Mouse (Mus musculus) CD8-positive naive resting alpha-beta T cell, adult 2 months (primary cell): ENCODE measurements around the gene Morn3.
"Not testable (repeated sequence)": the region's sequence is repeated elsewhere in the genome, so short reads cannot be mapped to it uniquely, and the experiment has no call there.

ENCODE experiments used
- DNase-seq, 2 experiments: peaks; one replicate each; pipeline ENCODE4 v3.0.0; 2022; ENCODE audit warnings: low read depth in 2 of 2, low spot score in 2 of 2

The Morn3 gene

GRCm38 (mm10) chr5:123046916-123047315 lies at the start of gene Morn3:
Gene Morn3, minus strand, starts transcription at chr5:123047016.
- DNase-seq = no peak

- DNase-seq = no peak
These were observed 49.5 kb upstream of the Morn3 start for GRCm38 (mm10) chr5:123096299-123096698.

GRCm38 (mm10) chr5:123094238-123094991 lies 47.6 kb upstream of the Morn3 start:
- no peak for DNase-seq

GRCm38 (mm10) chr5:123093077-123093633 lies 46.3 kb upstream of the Morn3 start:
- DNase-seq = no peak

GRCm38 (mm10) chr5:123090560-123091306 lies 43.9 kb upstream of the Morn3 start:
- no peak for DNase-seq

- DNase-seq = no peak
These were observed 42.0 kb upstream of the Morn3 start for GRCm38 (mm10) chr5:123088784-123089183.

- DNase-seq = no peak
These were observed 39.7 kb upstream of the Morn3 start for GRCm38 (mm10) chr5:123086501-123086900.

- no peak for DNase-seq
These were observed 36.7 kb upstream of the Morn3 start for GRCm38 (mm10) chr5:123083340-123084050.

- DNase-seq = no peak
These were observed 33.7 kb upstream of the Morn3 start for GRCm38 (mm10) chr5:123080510-123080909.

- DNase-seq = no peak
These were observed 33.2 kb upstream of the Morn3 start for GRCm38 (mm10) chr5:123080041-123080440.

GRCm38 (mm10) chr5:123079568-123079967 lies 32.8 kb upstream of the Morn3 start:
- DNase-seq = no peak

- peak; percentile 35 to 39 for DNase-seq
These were observed 29.8 kb upstream of the Morn3 start for GRCm38 (mm10) chr5:123076419-123077281.

GRCm38 (mm10) chr5:123075576-123076418 lies 29.0 kb upstream of the Morn3 start:
- peak; percentile 88 to 91 for DNase-seq

- no peak for DNase-seq
These were observed 21.9 kb upstream of the Morn3 start for GRCm38 (mm10) chr5:123068714-123069113.

- no peak for DNase-seq
These were observed 21.3 kb upstream of the Morn3 start, which contains the start of gene Tmem120b for GRCm38 (mm10) chr5:123068115-123068514. Gene Tmem120b, plus strand, starts transcription at chr5:123068415.

GRCm38 (mm10) chr5:123067395-123067995 lies 20.7 kb upstream of the Morn3 start:
- DNase-seq = peak; percentile 29 to 40

GRCm38 (mm10) chr5:123064207-123064606 lies 17.4 kb upstream of the Morn3 start:
- peak; percentile 66 to 69 for DNase-seq

- DNase-seq = no peak
These were observed 16.3 kb upstream of the Morn3 start for GRCm38 (mm10) chr5:123063141-123063540.

GRCm38 (mm10) chr5:123061402-123061749 lies 14.6 kb upstream of the Morn3 start:
- not testable (repeated sequence) for DNase-seq
